8 mouse cellular contexts compared by ENCODE assay signal in the genomic region with DNA sequence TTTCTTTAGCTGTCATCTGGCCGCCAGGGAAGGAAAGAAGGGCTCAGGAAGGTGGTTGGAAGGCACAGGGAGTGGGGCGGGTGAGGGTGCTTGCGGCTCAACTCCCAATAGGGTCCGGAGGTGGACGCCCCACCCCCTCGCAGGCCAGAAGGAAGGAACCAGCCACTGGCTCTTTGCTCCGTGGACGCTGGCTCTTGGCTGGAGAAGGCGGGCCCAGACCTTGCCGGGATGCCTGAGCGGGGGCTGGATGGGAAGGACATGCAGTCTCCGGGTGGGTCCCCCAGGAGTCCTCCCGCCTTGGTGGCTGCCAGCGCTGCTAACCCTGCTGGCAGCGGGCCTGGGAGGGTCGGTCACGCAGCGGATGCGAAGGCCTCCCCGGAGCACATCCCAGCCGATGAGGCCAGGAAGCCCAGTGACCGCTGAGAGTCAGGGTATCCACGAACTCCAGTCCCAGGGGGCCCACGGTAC. TPM values are rescaled to one million over a fixed set of nuclear protein-coding genes. Genes with fewer than 3 reads are reported as not detected.
A peak's percentile ranks its signal among the peaks of the same experiment; 100 is the strongest.
DNase-seq lines count a peak whose midpoint lies in the region; ATAC-seq and TF ChIP-seq lines count a peak whose summit lies in the region.

No protein-coding gene starts in this region.

- no peak for TF ChIP-seq POLR2A in limb, embryonic 14.5 days (IDR thresholded peaks at IDR 0.05; ENCODE audit: borderline replicate concordance, extremely low read depth, insufficient read depth, insufficient read length)

- peak; percentile 88 for DNase-seq in Muller cell, postnatal 12 days (ENCODE audit: inconsistent ontology term)
- peak; percentile 34 for DNase-seq in cerebellum, adult 9-11 months
- DNase-seq in gastrocnemius, postnatal 10 days: peak; percentile 85
- no peak for DNase-seq in limb, embryonic 14.5 days (ENCODE audit: low spot score)
- DNase-seq in urinary bladder, postnatal 25 days (ENCODE audit: low spot score): peak; percentile 57

- H3K27ac ChIP-seq in hindbrain, embryonic 13.5 days: no peak overlapping the region
- peak overlapping the region; percentile 15; the same call in 1 of the 2 replicates for H3K27ac ChIP-seq in limb, embryonic 14.5 days (replicated peaks; ENCODE audit: low read depth, low read length)
- H3K27ac ChIP-seq in midbrain, embryonic 16.5 days (ENCODE audit: low read length): no peak overlapping the region

- peak overlapping the region; percentile 50 for H3K4me2 ChIP-seq in hindbrain, embryonic 13.5 days
- peak overlapping the region; percentile 50 for H3K4me2 ChIP-seq in limb, embryonic 14.5 days (replicated peaks; ENCODE audit: low read depth, low read length, severe bottlenecking)
- peak overlapping the region; percentile 47 for H3K4me2 ChIP-seq in midbrain, embryonic 16.5 days (ENCODE audit: low read length)

- no peak for ATAC-seq in hindbrain, embryonic 13.5 days (ENCODE audit: low FRiP score)
- peak; percentile 38; the same call in 1 of the 2 replicates for ATAC-seq in limb, embryonic 14.5 days (ENCODE audit: low FRiP score, low read depth)
- no peak for ATAC-seq in midbrain, embryonic 16.5 days
- no peak for ATAC-seq in frontal cortex, adult (ENCODE audit: low TSS enrichment)

- WGBS in hindbrain, embryonic 13.5 days: 4% methylated on average over 24 of the region's 24 CpGs
- 5% methylated on average over 14 of the region's 24 CpGs for WGBS in limb, embryonic 14.5 days
- 5% methylated on average over 24 of the region's 24 CpGs for WGBS in midbrain, embryonic 16.5 days

- peak overlapping the region; percentile 63 for H3K9ac ChIP-seq in hindbrain, embryonic 13.5 days
- no peak overlapping the region; the same call in 1 of the 2 replicates for H3K9ac ChIP-seq in limb, embryonic 14.5 days (ENCODE audit: low read depth, low read length, severe bottlenecking)
- peak overlapping the region; percentile 47; the same call in 1 of the 2 replicates for H3K9ac ChIP-seq in midbrain, embryonic 16.5 days (ENCODE audit: low read depth, low read length)

- H3K4me3 ChIP-seq in hindbrain, embryonic 13.5 days: peak overlapping the region; percentile 7
- peak overlapping the region; percentile 18; the same call in 1 of the 2 replicates for H3K4me3 ChIP-seq in limb, embryonic 14.5 days (replicated peaks; ENCODE audit: low read length)
- H3K4me3 ChIP-seq in midbrain, embryonic 16.5 days (ENCODE audit: low read depth, low read length): peak overlapping the region; percentile 12; the same call in 1 of the 2 replicates

- H3K27me3 ChIP-seq in hindbrain, embryonic 13.5 days: peaks cover 16% of the 10 kb centered on the region; the same call in 1 of the 2 replicates
- H3K27me3 ChIP-seq in limb, embryonic 14.5 days (ENCODE audit: control insufficient read depth, insufficient read depth, low read length): no peaks in the 10 kb centered on the region
- no peaks in the 10 kb centered on the region for H3K27me3 ChIP-seq in midbrain, embryonic 16.5 days (ENCODE audit: control insufficient read depth, insufficient read depth, low read depth, low read length)

- H3K9me3 ChIP-seq in hindbrain, embryonic 13.5 days: no peaks in the 10 kb centered on the region
- H3K9me3 ChIP-seq in limb, embryonic 14.5 days (ENCODE audit: control insufficient read depth, low read length): no peaks in the 10 kb centered on the region
- H3K9me3 ChIP-seq in midbrain, embryonic 16.5 days (replicated peaks; ENCODE audit: control insufficient read depth, low read length, poor library complexity, severe bottlenecking): no peaks in the 10 kb centered on the region

- no peaks in the 10 kb centered on the region for H3K36me3 ChIP-seq in hindbrain, embryonic 13.5 days
- H3K36me3 ChIP-seq in limb, embryonic 14.5 days (ENCODE audit: control insufficient read depth, insufficient read depth, low read length): no peaks in the 10 kb centered on the region
- no peaks in the 10 kb centered on the region for H3K36me3 ChIP-seq in midbrain, embryonic 16.5 days (ENCODE audit: control insufficient read depth, insufficient read depth, low read length)

- peaks cover 18% of the 10 kb centered on the region for H3K4me1 ChIP-seq in hindbrain, embryonic 13.5 days (replicated peaks)
- H3K4me1 ChIP-seq in limb, embryonic 14.5 days (ENCODE audit: control insufficient read depth, insufficient read depth, low read length): peaks cover 43% of the 10 kb centered on the region
- peaks cover 10% of the 10 kb centered on the region for H3K4me1 ChIP-seq in midbrain, embryonic 16.5 days (ENCODE audit: control insufficient read depth, insufficient read depth, low read length)

RNA-seq across cellular contexts. Expression of a gene that starts 12.5 kb away (rescaled TPM):
- 10 to 100 TPM; 11.7 to 12.3 TPM for total RNA-seq in gastrocnemius, postnatal 10 days (2021)
- polyA plus RNA-seq in hindbrain, embryonic 13.5 days (2015; fragmentation: Nextera tagmentation; extraction: Ambion mirVana): 0.43 and 0.56 TPM in 2 replicates
- polyA plus RNA-seq in limb, embryonic 14.5 days (2012; rRNA removed): 20.0 and 20.8 TPM in 2 replicates
- 14.0 and 15.2 TPM in 2 replicates for polyA plus RNA-seq in limb, embryonic 14.5 days (2014; fragmentation: Nextera tagmentation; extraction: Ambion mirVana)
- polyA plus RNA-seq in midbrain, embryonic 16.5 days (2015; fragmentation: Nextera tagmentation; extraction: Ambion mirVana): 0.80 and 0.89 TPM in 2 replicates
